Mouse (Mus musculus) hindbrain, embryonic 13.5 days (tissue): ENCODE measurements around the gene Nxph4. TPM values are rescaled to one million over a fixed set of nuclear protein-coding genes. Genes with fewer than 3 reads are reported as not detected.

ENCODE experiments used
- polyA plus RNA-seq: library from polyadenylated mRNA; unstranded; fragments of >200 nt; fragmentation: Nextera tagmentation; extraction: Ambion mirVana; gene quantifications from 2 replicates; pipeline ENCODE4 v1.2.1, GENCODE M21; 2015

The Nxph4 gene
- polyA plus RNA-seq, 1 experiment from 2014 or later: 176 TPM

Other genes starting within 250 kb of the Nxph4 start
- 12.1 and 16.5 TPM in 2 replicates for gene Mbd6, start 245.5 kb downstream of the Nxph4 start, polyA plus RNA-seq
- 116 and 119 TPM in 2 replicates for gene Mars, start 222.8 kb downstream of the Nxph4 start, polyA plus RNA-seq
- 1.0 and 1.1 TPM in 2 replicates for gene Arhgap9, start 212.6 kb downstream of the Nxph4 start, polyA plus RNA-seq
- gene Gli1, start 192.6 kb downstream of the Nxph4 start, polyA plus RNA-seq: 1.6 and 1.8 TPM in 2 replicates
- not detected in 2 replicates for gene Inhbe, start 180.1 kb downstream of the Nxph4 start, polyA plus RNA-seq
- gene Inhbc, start 164.1 kb downstream of the Nxph4 start, polyA plus RNA-seq: 0.09 TPM in 1 of 2 replicates, not detected in the other
- gene R3hdm2, start 154.2 kb downstream of the Nxph4 start, polyA plus RNA-seq: 36.4 and 39.9 TPM in 2 replicates
- 2.5 TPM in 2 replicates for gene Stac3, start 32.9 kb downstream of the Nxph4 start, polyA plus RNA-seq
- 13.4 and 15.5 TPM in 2 replicates for gene Ndufa4l2, start 19.6 kb downstream of the Nxph4 start, polyA plus RNA-seq
- 52.7 and 57.5 TPM in 2 replicates for gene Shmt2, start 12.1 kb downstream of the Nxph4 start, polyA plus RNA-seq
- 101 and 108 TPM in 2 replicates for gene Lrp1, start 86.6 kb upstream of the Nxph4 start, polyA plus RNA-seq
- 4.9 and 5.0 TPM in 2 replicates for gene Stat6, start 108.4 kb upstream of the Nxph4 start, polyA plus RNA-seq
- 3.9 and 4.0 TPM in 2 replicates for gene Nemp1, start 132.3 kb upstream of the Nxph4 start, polyA plus RNA-seq
- 2.3 and 3.3 TPM in 2 replicates for gene Nab2, start 134.0 kb upstream of the Nxph4 start, polyA plus RNA-seq
- 0.43 and 0.74 TPM in 2 replicates for gene Myo1a, start 170.6 kb upstream of the Nxph4 start, polyA plus RNA-seq
- not detected in 2 replicates for gene Tac2, start 189.9 kb upstream of the Nxph4 start, polyA plus RNA-seq
- 3.7 and 3.8 TPM in 2 replicates for gene Zbtb39, start 205.0 kb upstream of the Nxph4 start, polyA plus RNA-seq
- gene Gpr182, start 217.2 kb upstream of the Nxph4 start, polyA plus RNA-seq: 0.81 and 0.83 TPM in 2 replicates
- not detected in 2 replicates for gene Rdh1, start 225.2 kb upstream of the Nxph4 start, polyA plus RNA-seq
- not detected in 2 replicates for gene Rdh16f1, start 225.2 kb upstream of the Nxph4 start, polyA plus RNA-seq
- gene Rdh9, start 241.8 kb upstream of the Nxph4 start, polyA plus RNA-seq: 0.13 and 0.16 TPM in 2 replicates